ENCODE assay signal across 15 mouse cellular contexts in genomic region chr2:71424545-71424944, GRCm38 (mm10). TPM values are rescaled to one million over a fixed set of nuclear protein-coding genes. Genes with fewer than 3 reads are reported as not detected.
DNase-seq lines count a peak whose midpoint lies in the region; ATAC-seq and TF ChIP-seq lines count a peak whose summit lies in the region.
"Had no signal": no experiment of that assay in that cellular context is flagged by ENCODE, and none has a peak within 500 bp of the region (broad histone marks: within the 10 kb centered on the region; RNA-seq: fewer than 3 reads in every experiment).

No protein-coding gene starts in this region.

- peak; percentile 23; the same call in 1 of the 2 replicates for TF ChIP-seq EP300 in liver, embryonic 14.5 days (IDR thresholded peaks at IDR 0.05; ENCODE audit: low read depth)

- peaks cover 65% of the 10 kb centered on the region for H3K36me3 ChIP-seq in heart, embryonic 13.5 days
- peaks cover 34% of the 10 kb centered on the region for H3K36me3 ChIP-seq in liver, embryonic 14.5 days (replicated peaks; ENCODE audit: control insufficient read depth, insufficient read depth, low read depth)

- no peak overlapping the region for H3K9ac ChIP-seq in heart, embryonic 13.5 days
- H3K9ac ChIP-seq in liver, embryonic 14.5 days (replicated peaks) = no peak overlapping the region
- H3K9ac ChIP-seq: hindbrain, embryonic 13.5 days had no signal

- peak; percentile 36 for DNase-seq in MEL-GATA-1-ER (ENCODE audit: extremely low read depth, low read depth)
- DNase-seq in c-Kit-positive CD71-positive TER-119-negative erythroid progenitor cells, embryonic 14.5 days (ENCODE audit: low read depth) = peak; percentile 69
- DNase-seq in liver, embryonic 14.5 days (ENCODE audit: low read depth in 3 of 3, low spot score in 3 of 3) = peak; percentile 22 to 32 (median 32)
- DNase-seq in embryo, embryonic 10 days (ENCODE audit: low spot score) = no peak
- DNase-seq in adrenal gland, postnatal 4 days (ENCODE audit: low spot score in 2 of 2) = no peak
- DNase-seq: adrenal gland, postnatal 10 days; cerebellum, adult 11 months; gastrocnemius, postnatal 36 days; kidney, postnatal 10 days; thymus, adult 18-20 months had no signal

- peak overlapping the region; percentile 59 for H3K27ac ChIP-seq in heart, embryonic 13.5 days (replicated peaks)
- no peak overlapping the region for H3K27ac ChIP-seq in liver, embryonic 14.5 days
- H3K27ac ChIP-seq: hindbrain, embryonic 13.5 days; midbrain, embryonic 10.5 days had no signal

- no peaks in the 10 kb centered on the region for H3K27me3 ChIP-seq in heart, embryonic 13.5 days (replicated peaks)
- H3K27me3 ChIP-seq in liver, embryonic 14.5 days (ENCODE audit: control insufficient read depth, insufficient read depth, low read length) = no peaks in the 10 kb centered on the region
- H3K27me3 ChIP-seq: hindbrain, embryonic 13.5 days had no signal

- 0 out of 2 replicates have a peak, but pooled peaks cover 2% of the 10 kb centered on the region for H3K4me1 ChIP-seq in heart, embryonic 13.5 days
- peaks cover 2 to 3% of the 10 kb centered on the region in 2 experiments; a peak in 3 of 4 replicates for H3K4me1 ChIP-seq in liver, embryonic 14.5 days (replicated peaks; ENCODE audit: control insufficient read depth in 2 of 2, insufficient read depth in 2 of 2, low read length in 1 of 2)
- H3K4me1 ChIP-seq: hindbrain, embryonic 13.5 days; midbrain, embryonic 10.5 days had no signal

- TF ChIP-seq CTCF in liver, embryonic 14.5 days (IDR thresholded peaks at IDR 0.05; ENCODE audit: low read depth) = no peak

- ATAC-seq in heart, embryonic 13.5 days (ENCODE audit: extremely low read depth, insufficient number of reproducible peaks, low FRiP score, low TSS enrichment) = no peak
- peak; percentile 50; the same call in 1 of the 2 replicates for ATAC-seq in liver, embryonic 14.5 days (ENCODE audit: insufficient read depth)
- ATAC-seq in activated CD4-positive, CD25-positive, alpha-beta regulatory T cell, adult 4 months = no peak
- ATAC-seq: intestine, embryonic 16.5 days had no signal

- no peaks in the 10 kb centered on the region for H3K9me3 ChIP-seq in heart, embryonic 13.5 days
- no peaks in the 10 kb centered on the region for H3K9me3 ChIP-seq in liver, embryonic 14.5 days (ENCODE audit: control insufficient read depth, low read length)
- H3K9me3 ChIP-seq: hindbrain, embryonic 13.5 days; midbrain, embryonic 10.5 days had no signal

- WGBS in heart, embryonic 13.5 days = 21% methylated on average over 4 of the region's 4 CpGs
- WGBS in liver, embryonic 14.5 days (ENCODE audit: insufficient replicate concordance) = 14% methylated on average over 4 of the region's 4 CpGs

- H3K4me3 ChIP-seq in heart, embryonic 13.5 days = no peak overlapping the region
- no peak overlapping the region for H3K4me3 ChIP-seq in liver, embryonic 14.5 days (ENCODE audit: insufficient read depth in 1 of 2, low read depth in 2 of 2, low read length in 2 of 2)
- H3K4me3 ChIP-seq: hindbrain, embryonic 13.5 days; midbrain, embryonic 10.5 days had no signal

- H3K4me2 ChIP-seq in heart, embryonic 13.5 days = no peak overlapping the region
- H3K4me2 ChIP-seq in liver, embryonic 14.5 days (ENCODE audit: low read depth) = no peak overlapping the region
- H3K4me2 ChIP-seq: hindbrain, embryonic 13.5 days had no signal

RNA-seq across cellular contexts. Expression of gene Metap1d, which starts 28.5 kb away (rescaled TPM):
- 27.4 and 33.9 TPM in 2 replicates for polyA plus RNA-seq in heart, embryonic 13.5 days (2015; fragmentation: Nextera tagmentation; extraction: Ambion mirVana)
- polyA plus RNA-seq in liver, embryonic 14.5 days (2012; rRNA removed) = 20.8 and 29.9 TPM in 2 replicates
- polyA plus RNA-seq in liver, embryonic 14.5 days (2014; fragmentation: Nextera tagmentation; extraction: Ambion mirVana) = 22.2 TPM in 2 replicates
- 10 to 100 TPM; 40.6 to 43.6 TPM for total RNA-seq in adrenal gland, postnatal 4 days (2021)
- 10 to 100 TPM; 16.0 to 19.0 TPM for polyA plus RNA-seq in activated CD4-positive, CD25-positive, alpha-beta regulatory T cell, adult 4 months (2017; shearing (Covaris generic))

RNA-seq across cellular contexts. Expression of gene Hat1, which starts 35.8 kb away (rescaled TPM):
- 117 and 133 TPM in 2 replicates for polyA plus RNA-seq in heart, embryonic 13.5 days (2015; fragmentation: Nextera tagmentation; extraction: Ambion mirVana)
- polyA plus RNA-seq in liver, embryonic 14.5 days (2012; rRNA removed) = 41.3 and 69.4 TPM in 2 replicates
- polyA plus RNA-seq in liver, embryonic 14.5 days (2014; fragmentation: Nextera tagmentation; extraction: Ambion mirVana) = 120 and 122 TPM in 2 replicates
- total RNA-seq in adrenal gland, postnatal 4 days (2021) = 10 to 100 TPM; 54.9 to 56.0 TPM
- 10 to 100 TPM; 66.8 to 77.4 TPM for polyA plus RNA-seq in activated CD4-positive, CD25-positive, alpha-beta regulatory T cell, adult 4 months (2017; shearing (Covaris generic))

RNA-seq across cellular contexts. Expression of gene Slc25a12, which starts 57.0 kb away (rescaled TPM):
- 90.1 and 90.9 TPM in 2 replicates for polyA plus RNA-seq in heart, embryonic 13.5 days (2015; fragmentation: Nextera tagmentation; extraction: Ambion mirVana)
- polyA plus RNA-seq in liver, embryonic 14.5 days (2012; rRNA removed) = 12.8 and 13.1 TPM in 2 replicates
- 23.0 and 24.0 TPM in 2 replicates for polyA plus RNA-seq in liver, embryonic 14.5 days (2014; fragmentation: Nextera tagmentation; extraction: Ambion mirVana)
- total RNA-seq in adrenal gland, postnatal 4 days (2021) = 10 to 100 TPM; 81.7 to 81.8 TPM
- 10 to 100 TPM; 56.8 to 60.5 TPM for polyA plus RNA-seq in activated CD4-positive, CD25-positive, alpha-beta regulatory T cell, adult 4 months (2017; shearing (Covaris generic))

Comparison
In these comparisons a context has a peak if more than half of its experiments do, and no peak if none do; other contexts are left out.
1. DNase-seq: peak in MEL-GATA-1-ER (single experiment), c-Kit-positive CD71-positive TER-119-negative erythroid progenitor cells, embryonic 14.5 days (single experiment) and liver, embryonic 14.5 days (3 of 3); none in embryo, embryonic 10 days (single experiment) and adrenal gland, postnatal 4 days (0 of 2).